Mouse (Mus musculus) regulatory T cell (primary cell): ENCODE data around the gene Ncoa4.
"Not testable (repeated sequence)": the region's sequence is repeated elsewhere in the genome, so short reads cannot be mapped to it uniquely, and the experiment has no call there.

Experiments used
- in situ Hi-C: fragments of 300-600 bp; cut with MboI, MseI; formaldehyde crosslinking; loops from one replicate; pipeline ENCODE4 v1.15.1; 2025; ENCODE audit warnings: high pct_unique_total_duplicates

Gene Ncoa4

DNA sequence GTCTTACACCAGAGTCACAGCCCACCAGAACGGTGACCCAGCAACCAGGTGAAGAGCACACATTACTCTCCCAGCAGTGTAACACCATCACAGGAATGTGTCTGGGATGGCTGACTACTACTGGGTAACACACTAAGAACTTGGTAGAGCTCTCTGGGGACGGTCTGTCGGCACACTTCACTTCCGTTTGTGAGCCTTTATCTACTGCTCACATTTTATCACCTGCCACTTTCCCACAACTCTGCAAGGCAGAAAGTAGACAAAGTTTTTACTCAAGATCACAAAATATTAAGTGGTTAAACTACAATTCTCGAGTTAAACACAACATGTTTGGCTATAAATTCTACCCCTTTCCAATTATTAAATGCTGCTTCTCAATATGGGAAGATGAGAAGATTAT is 32.3 kb downstream of the Ncoa4 start:
- in situ Hi-C loops: no loop called here

- in situ Hi-C loops: no loop called here
These were observed 32.8 kb downstream of the Ncoa4 start for GRCm38 (mm10) chr14:32192437-32192836.

DNA sequence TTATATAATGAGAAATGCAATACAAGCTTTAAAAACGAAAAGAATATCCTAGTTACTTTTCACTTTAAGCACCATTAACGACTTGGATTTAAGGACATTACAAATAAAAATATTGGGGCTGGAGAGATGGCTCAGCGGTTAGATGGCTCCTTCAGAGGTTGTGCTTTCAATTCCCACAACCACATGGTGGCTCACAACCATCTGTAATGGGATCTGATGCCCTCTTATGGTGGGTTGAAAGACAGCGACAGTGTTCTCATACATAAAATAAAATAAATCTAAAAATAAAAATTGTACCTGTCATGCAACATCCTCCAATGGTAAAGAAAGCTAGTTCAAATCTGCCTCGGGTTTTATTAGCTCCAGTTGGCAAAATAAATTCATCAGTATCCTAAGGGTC is 33.9 kb downstream of the Ncoa4 start:
- in situ Hi-C loops: not testable (repeated sequence)

GRCm38 (mm10) chr14:32201354-32201753 is 41.7 kb downstream of the Ncoa4 start:
- in situ Hi-C loops: loop anchor here (25.0 kb wide), 1 partner anchor 1164 kb away; no protein-coding TSS in a partner anchor

DNA sequence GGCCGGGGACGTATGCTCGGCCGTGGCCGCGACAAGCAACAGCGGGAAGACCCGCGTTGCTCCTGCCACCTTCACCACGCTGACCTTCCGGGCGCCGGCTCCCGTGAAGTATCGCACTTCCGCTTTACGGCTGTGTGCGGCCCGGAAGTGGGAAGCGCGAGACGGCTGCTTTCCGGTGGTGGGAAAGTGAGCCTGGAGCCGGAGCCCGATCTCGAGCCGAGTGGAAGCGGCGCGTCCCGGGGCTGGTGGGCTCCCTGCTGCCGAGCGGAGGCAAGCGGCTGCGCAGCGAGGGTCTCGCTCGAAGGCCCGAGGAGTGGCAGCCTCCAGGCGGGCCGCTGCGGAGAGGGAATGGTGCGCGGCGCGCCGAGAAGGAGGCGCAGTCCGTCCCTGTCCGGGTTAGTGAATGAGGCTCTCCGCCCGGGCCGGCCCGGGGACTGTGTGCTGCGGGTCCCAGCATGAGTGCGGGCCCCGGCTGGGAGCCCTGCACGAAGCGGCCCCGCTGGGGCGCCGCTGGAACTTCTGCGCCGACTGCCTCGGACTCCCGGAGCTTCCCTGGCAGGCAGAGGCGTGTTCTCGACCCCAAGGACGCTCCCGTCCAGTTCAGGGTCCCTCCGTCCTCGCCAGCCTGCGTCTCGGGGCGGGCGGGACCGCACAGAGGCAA is 42.3 kb downstream of the Ncoa4 start, which contains the start of the genes Timm23 and Parg:
Timm23 (minus strand) TSS at position 108 of the 661 bp plus-strand sequence.
Parg (plus strand) TSS at position 159 of the 661 bp plus-strand sequence.
- in situ Hi-C loops: loop anchor here (25.0 kb wide), 1 partner anchor 1165 kb away; no protein-coding TSS in a partner anchor

DNA sequence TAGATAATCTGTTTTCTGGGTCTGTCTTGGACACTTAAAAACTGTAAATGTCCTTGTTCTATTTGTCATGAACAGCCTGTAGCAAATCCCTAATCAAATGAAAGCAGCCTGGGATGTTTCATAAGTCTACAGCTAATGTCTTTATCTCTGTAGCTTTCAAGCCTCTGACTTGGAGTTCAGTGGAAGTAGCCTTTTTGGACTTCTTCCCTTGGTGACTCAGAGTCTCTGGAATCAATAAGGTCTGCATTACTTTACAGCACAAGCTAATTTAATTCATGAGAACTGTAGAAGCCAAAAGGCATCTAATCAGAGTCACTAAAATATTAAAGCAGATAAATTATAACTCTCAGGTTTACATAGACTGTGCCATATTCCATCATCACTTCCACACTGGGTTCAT is 66.9 kb downstream of the Ncoa4 start:
- in situ Hi-C loops: loop anchor here (5.0 kb wide), 1 partner anchor 246 kb away; no protein-coding TSS in a partner anchor

GRCm38 (mm10) chr14:32228996-32229395 is 69.3 kb downstream of the Ncoa4 start:
- in situ Hi-C loops: loop anchor here (5.0 kb wide), 1 partner anchor 243 kb away; no protein-coding TSS in a partner anchor
